In genomic region chr2:101678236-101679021, GRCm38 (mm10) we compare ENCODE assay signal across 8 mouse cellular contexts. TPM values are rescaled to one million over a fixed set of nuclear protein-coding genes. Genes with fewer than 3 reads are reported as not detected.
DNase-seq lines count a peak whose midpoint lies in the region; ATAC-seq and TF ChIP-seq lines count a peak whose summit lies in the region.

Gene Traf6 (plus strand): TSS chr2:101678429.

- H3K4me2 ChIP-seq in embryonic facial prominence, embryonic 14.5 days (ENCODE audit: low read depth, low read length) = peak within 1 kb of the TSS; percentile 73
- peak within 1 kb of the TSS; percentile 87 for H3K4me2 ChIP-seq in limb, embryonic 13.5 days (replicated peaks)
- peak within 1 kb of the TSS; percentile 74 for H3K4me2 ChIP-seq in midbrain, embryonic 15.5 days

- 1% methylated on average over 68 of the region's 68 CpGs for WGBS in bone marrow, adult 2 months
- WGBS in embryonic facial prominence, embryonic 14.5 days = under 1% methylated on average over 51 of the region's 68 CpGs
- WGBS in heart, adult 2 months = under 1% methylated on average over 67 of the region's 68 CpGs
- under 1% methylated on average over 68 of the region's 68 CpGs for WGBS in limb, embryonic 13.5 days
- under 1% methylated on average over 68 of the region's 68 CpGs for WGBS in midbrain, embryonic 15.5 days

- H3K4me1 ChIP-seq in bone marrow, adult 2 months (ENCODE audit: control insufficient read depth, insufficient read depth, low read length) = no peaks in the 10 kb centered on the region
- peaks cover 5% of the 10 kb centered on the region; the same call in 1 of the 2 replicates for H3K4me1 ChIP-seq in embryonic facial prominence, embryonic 14.5 days (ENCODE audit: control insufficient read depth, insufficient read depth, low read length)
- H3K4me1 ChIP-seq in heart, adult 2 months (ENCODE audit: control insufficient read depth, insufficient read depth, low read length) = no peaks in the 10 kb centered on the region
- peaks cover 11% of the 10 kb centered on the region for H3K4me1 ChIP-seq in limb, embryonic 13.5 days
- H3K4me1 ChIP-seq in midbrain, embryonic 15.5 days = peaks cover 11% of the 10 kb centered on the region

- peak; percentile 92 for DNase-seq in A20 (ENCODE audit: low read depth, low spot score)
- peak; percentile 93 for DNase-seq in embryonic facial prominence, embryonic 14.5 days (ENCODE audit: low spot score)
- peak; percentile 90 to 92 for DNase-seq in heart, adult 2 months
- DNase-seq in kidney, adult 8-10 months = peak; percentile 81 to 88
- peak; percentile 76 to 90 for DNase-seq in spleen, adult 18-20 months

- ATAC-seq in embryonic facial prominence, embryonic 14.5 days (ENCODE audit: low read depth) = peak; percentile 96
- peak; percentile 91 for ATAC-seq in limb, embryonic 13.5 days (ENCODE audit: low FRiP score, low read depth)
- peak; percentile 90 for ATAC-seq in midbrain, embryonic 15.5 days (replicated peaks)

- no peaks in the 10 kb centered on the region for H3K27me3 ChIP-seq in embryonic facial prominence, embryonic 14.5 days (replicated peaks; ENCODE audit: control insufficient read depth, insufficient read depth, low read length)
- no peaks in the 10 kb centered on the region for H3K27me3 ChIP-seq in heart, adult 2 months (ENCODE audit: control insufficient read depth, insufficient read depth, low read length)
- peaks cover 7% of the 10 kb centered on the region for H3K27me3 ChIP-seq in limb, embryonic 13.5 days
- H3K27me3 ChIP-seq in midbrain, embryonic 15.5 days (replicated peaks) = no peaks in the 10 kb centered on the region

- TF ChIP-seq CTCF in bone marrow, adult 2 months (IDR thresholded peaks at IDR 0.05; ENCODE audit: control insufficient read depth, insufficient read depth, low read length) = peak; percentile 62
- peak; percentile 95 for TF ChIP-seq CTCF in heart, adult 2 months (IDR thresholded peaks at IDR 0.05)

- peaks cover 5% of the 10 kb centered on the region for H3K79me2 ChIP-seq in heart, adult 2 months (replicated peaks; ENCODE audit: control insufficient read depth, insufficient read depth, low read length)

- peak within 1 kb of the TSS; percentile 96 for H3K9ac ChIP-seq in embryonic facial prominence, embryonic 14.5 days (ENCODE audit: low read depth, low read length)
- peak within 1 kb of the TSS; percentile 98 for H3K9ac ChIP-seq in heart, adult 2 months (ENCODE audit: low read depth, low read length)
- peak within 1 kb of the TSS; percentile 94 for H3K9ac ChIP-seq in limb, embryonic 13.5 days
- H3K9ac ChIP-seq in midbrain, embryonic 15.5 days = peak within 1 kb of the TSS; percentile 65

- no peaks in the 10 kb centered on the region for H3K9me3 ChIP-seq in embryonic facial prominence, embryonic 14.5 days (ENCODE audit: control insufficient read depth, low read length)
- H3K9me3 ChIP-seq in limb, embryonic 13.5 days = no peaks in the 10 kb centered on the region
- no peaks in the 10 kb centered on the region for H3K9me3 ChIP-seq in midbrain, embryonic 15.5 days

- H3K36me3 ChIP-seq in embryonic facial prominence, embryonic 14.5 days (ENCODE audit: control insufficient read depth, insufficient read depth, low read length) = no peaks in the 10 kb centered on the region
- H3K36me3 ChIP-seq in heart, adult 2 months (ENCODE audit: control insufficient read depth, insufficient read depth, low read length) = 0 out of 2 replicates have a peak, but pooled peaks cover 4% of the 10 kb centered on the region
- no peaks in the 10 kb centered on the region; the same call in 1 of the 2 replicates for H3K36me3 ChIP-seq in limb, embryonic 13.5 days
- H3K36me3 ChIP-seq in midbrain, embryonic 15.5 days (replicated peaks) = no peaks in the 10 kb centered on the region

- intact Hi-C loops in heart, adult 2 months (cut with DNase I) = no loop called here

- peak; percentile 77; the same call in 1 of the 2 replicates for TF ChIP-seq POLR2A in bone marrow, adult 2 months (IDR thresholded peaks at IDR 0.05; ENCODE audit: borderline replicate concordance, control insufficient read depth, low read depth, low read length)
- peak; percentile 61 for TF ChIP-seq POLR2A in heart, adult 2 months (IDR thresholded peaks at IDR 0.05; ENCODE audit: insufficient read depth, low read depth, low read length)

- peak within 1 kb of the TSS; percentile 94 for H3K4me3 ChIP-seq in bone marrow, adult 2 months (replicated peaks; ENCODE audit: control insufficient read depth, low read depth, low read length)
- H3K4me3 ChIP-seq in embryonic facial prominence, embryonic 14.5 days (ENCODE audit: low read depth, low read length) = peak within 1 kb of the TSS; percentile 91
- peak within 1 kb of the TSS; percentile 97 for H3K4me3 ChIP-seq in heart, adult 2 months
- peak within 1 kb of the TSS; percentile 99 for H3K4me3 ChIP-seq in limb, embryonic 13.5 days
- H3K4me3 ChIP-seq in midbrain, embryonic 15.5 days = peak within 1 kb of the TSS; percentile 61

- no peak for TF ChIP-seq EP300 in heart, adult 2 months (IDR thresholded peaks at IDR 0.05; ENCODE audit: insufficient read depth, low read depth, low read length)

- peak within 1 kb of the TSS; percentile 66; the same call in 1 of the 2 replicates for H3K27ac ChIP-seq in bone marrow, adult 2 months (ENCODE audit: control insufficient read depth, insufficient read depth, low read depth, low read length, poor library complexity)
- peak within 1 kb of the TSS; percentile 15 for H3K27ac ChIP-seq in embryonic facial prominence, embryonic 14.5 days (replicated peaks; ENCODE audit: low read depth, low read length)
- peak within 1 kb of the TSS; percentile 78 for H3K27ac ChIP-seq in heart, adult 2 months
- no peak within 1 kb of the TSS for H3K27ac ChIP-seq in limb, embryonic 13.5 days
- peak within 1 kb of the TSS; percentile 61 for H3K27ac ChIP-seq in midbrain, embryonic 15.5 days

RNA-seq across cellular contexts. Expression of gene Traf6, which starts in this region (rescaled TPM):
- 2.6 and 6.7 TPM in 2 replicates for polyA plus RNA-seq in bone marrow, adult 2 months (2011; ENCODE audit: insufficient read depth, insufficient read length, low replicate concordance, missing spikeins)
- 12.8 and 13.3 TPM in 2 replicates for polyA plus RNA-seq in embryonic facial prominence, embryonic 14.5 days (2014; fragmentation: Nextera tagmentation; extraction: Ambion mirVana)
- 10 to 100 TPM in 1 of 2 experiments, 1 to 10 TPM in 1; 8.3 to 10.8 TPM for total RNA-seq in heart, adult 2 months (2021)
- 4.9 and 9.0 TPM in 2 replicates for polyA plus RNA-seq in heart, adult 2 months (2012; rRNA removed)
- polyA plus RNA-seq in limb, embryonic 13.5 days (2015; fragmentation: Nextera tagmentation; extraction: Ambion mirVana) = 8.0 and 9.3 TPM in 2 replicates
- 6.2 and 6.6 TPM in 2 replicates for polyA plus RNA-seq in midbrain, embryonic 15.5 days (2015; fragmentation: Nextera tagmentation; extraction: Ambion mirVana)
